Mouse (Mus musculus) embryonic facial prominence, embryonic 14.5 days (tissue): ENCODE data around the gene Fcgr2b. TPM values are rescaled to one million over a fixed set of nuclear protein-coding genes. Genes with fewer than 3 reads are reported as not detected.
"Not testable (repeated sequence)": the region's sequence is repeated elsewhere in the genome, so short reads cannot be mapped to it uniquely, and the experiment has no call there.

Experiments
- ATAC-seq: fragments of 200-750 bp; cut with Nextera tagmentation; 2 replicates; pipeline ENCODE4 v1.8.0; 2017; ENCODE audit warnings: low read depth, moderate number of reproducible peaks, moderate TSS enrichment
- DNase-seq: peaks from one replicate; pipeline ENCODE4 v3.0.0-alpha.2; 2015; ENCODE audit warnings: low spot score
- H3K27ac ChIP-seq: fragments of 300-500 bp; sonication (generic); replicated peaks from 2 replicates; pipeline ENCODE4 v1.5.1; 2014; ENCODE audit warnings: low read depth, mild to moderate bottlenecking, low read length, moderate library complexity
- H3K27me3 ChIP-seq: fragments of 300-500 bp; sonication (generic); replicated peaks from 2 replicates; pipeline ENCODE4 v1.6.1; 2014; ENCODE audit warnings: low read length; ENCODE audit not compliant: control insufficient read depth, insufficient read depth
- H3K36me3 ChIP-seq: fragments of 300-500 bp; sonication (generic); 2 replicates; pipeline ENCODE4 v1.6.1; 2014; ENCODE audit warnings: low read length, mixed read lengths; ENCODE audit not compliant: control insufficient read depth, insufficient read depth
- H3K4me1 ChIP-seq: fragments of 300-500 bp; sonication (generic); 2 replicates; pipeline ENCODE4 v1.6.1; 2014; ENCODE audit warnings: antibody characterized with exemption, low read length; ENCODE audit not compliant: control insufficient read depth, insufficient read depth
- H3K4me2 ChIP-seq: fragments of 300-500 bp; sonication (generic); 2 replicates; pipeline ENCODE4 v1.6.1; 2014; ENCODE audit warnings: low read depth, mild to moderate bottlenecking, low read length, moderate library complexity, mixed read lengths
- H3K4me3 ChIP-seq: fragments of 300-500 bp; sonication (generic); 2 replicates; pipeline ENCODE4 v1.5.1; 2014; ENCODE audit warnings: low read depth, mild to moderate bottlenecking, low read length
- H3K9ac ChIP-seq: fragments of 300-500 bp; sonication (generic); 2 replicates; pipeline ENCODE4 v1.6.1; 2014; ENCODE audit warnings: low read depth, mild to moderate bottlenecking, low read length, moderate library complexity, mixed read lengths
- H3K9me3 ChIP-seq: fragments of 300-500 bp; sonication (generic); 2 replicates; pipeline ENCODE4 v1.6.1; 2016; ENCODE audit warnings: low read length; ENCODE audit not compliant: control insufficient read depth
- WGBS: fragments of 180-500 bp; shearing (Covaris S2); extraction: QIAGEN DNeasy Blood & Tissue Kit; methylation state at CpG from one replicate; pipeline ENCODE4 v1.1.7; 2014; 5-methylcytosine and 5-hydroxymethylcytosine counted together
- polyA plus RNA-seq: library from polyadenylated mRNA; unstranded; fragments of >200 nt; fragmentation: Nextera tagmentation; extraction: Ambion mirVana; gene quantifications from 2 replicates; pipeline ENCODE4 v1.2.1, GENCODE M21; 2014

The Fcgr2b gene
- polyA plus RNA-seq, 1 experiment from 2014 or later: 3.2 TPM

GRCm38 (mm10) chr1:170953192-170953591 lies 23.2 kb downstream of the Fcgr2b start:
- H3K9me3 ChIP-seq: no peaks in the 10 kb centered on the region
- H3K27me3 ChIP-seq: no peaks in the 10 kb centered on the region
- H3K4me2 ChIP-seq: no peak overlapping the region
- no peak for ATAC-seq
- no peak for DNase-seq
- 85% methylated on average over 2 of the region's 2 CpGs for WGBS
- no peak overlapping the region for H3K27ac ChIP-seq
- no peaks in the 10 kb centered on the region for H3K36me3 ChIP-seq
- no peak overlapping the region for H3K4me3 ChIP-seq
- H3K9ac ChIP-seq: no peak overlapping the region
- no peaks in the 10 kb centered on the region for H3K4me1 ChIP-seq

GRCm38 (mm10) chr1:170950772-170951171 lies 25.6 kb downstream of the Fcgr2b start:
- H3K4me2 ChIP-seq: no peak overlapping the region
- ATAC-seq (no peak), DNase-seq (peak; percentile 3)
- no peak overlapping the region for H3K9ac ChIP-seq
- H3K36me3 ChIP-seq: no peaks in the 10 kb centered on the region
- H3K9me3 ChIP-seq: peaks cover 4% of the 10 kb centered on the region; the same call in 1 of the 2 replicates
- H3K4me3 ChIP-seq: no peak overlapping the region
- WGBS: 46% methylated on average over 3 of the region's 3 CpGs
- H3K27ac ChIP-seq: no peak overlapping the region
- no peaks in the 10 kb centered on the region for H3K27me3 ChIP-seq
- H3K4me1 ChIP-seq: no peaks in the 10 kb centered on the region

GRCm38 (mm10) chr1:170944908-170945307 lies 31.4 kb downstream of the Fcgr2b start:
- H3K27me3 ChIP-seq, DNase-seq, H3K9ac ChIP-seq, H3K4me2 ChIP-seq, H3K9me3 ChIP-seq, H3K27ac ChIP-seq, H3K36me3 ChIP-seq, H3K4me3 ChIP-seq, ATAC-seq, H3K4me1 ChIP-seq: not testable (repeated sequence)
- 100% methylated on average over 2 of the region's 9 CpGs for WGBS

GRCm38 (mm10) chr1:170944151-170944550 lies 32.2 kb downstream of the Fcgr2b start:
- not testable (repeated sequence) for H3K27me3 ChIP-seq, H3K9ac ChIP-seq, DNase-seq, ATAC-seq, H3K27ac ChIP-seq, H3K9me3 ChIP-seq, H3K4me1 ChIP-seq, H3K4me3 ChIP-seq, H3K36me3 ChIP-seq, H3K4me2 ChIP-seq
- WGBS: 94% methylated on average over 8 of the region's 9 CpGs

- H3K9ac ChIP-seq: no peak overlapping the region
- no peak for ATAC-seq
- no peak overlapping the region for H3K4me3 ChIP-seq
- no peak overlapping the region for H3K27ac ChIP-seq
- no peaks in the 10 kb centered on the region for H3K36me3 ChIP-seq
- H3K9me3 ChIP-seq: peaks cover 6% of the 10 kb centered on the region
- no peaks in the 10 kb centered on the region for H3K4me1 ChIP-seq
- no peak overlapping the region for H3K4me2 ChIP-seq
- H3K27me3 ChIP-seq: no peaks in the 10 kb centered on the region
- 85% methylated on average over 12 of the region's 12 CpGs for WGBS
- DNase-seq: no peak
These were observed 37.1 kb downstream of the Fcgr2b start for GRCm38 (mm10) chr1:170939255-170939654.

- ATAC-seq (no peak), DNase-seq (no peak)
- Histone ChIP-seq H3K9me3 (no peaks in the 10 kb centered on the region), H3K9ac (no peak overlapping the region), H3K27ac (no peak overlapping the region), H3K4me3 (no peak overlapping the region), H3K27me3 (no peaks in the 10 kb centered on the region), H3K4me1 (no peaks in the 10 kb centered on the region), H3K36me3 (no peaks in the 10 kb centered on the region), H3K4me2 (no peak overlapping the region)
- 75% methylated on average over 2 of the region's 2 CpGs for WGBS
These were observed 42.0 kb downstream of the Fcgr2b start for GRCm38 (mm10) chr1:170934383-170934782.

- ATAC-seq (no peak), DNase-seq (no peak)
- 84% methylated on average over 1 of the region's 1 CpGs for WGBS
- H3K27ac ChIP-seq: no peak overlapping the region
- H3K4me1 ChIP-seq: no peaks in the 10 kb centered on the region
- no peaks in the 10 kb centered on the region for H3K27me3 ChIP-seq
- no peak overlapping the region for H3K4me3 ChIP-seq
- H3K4me2 ChIP-seq: no peak overlapping the region
- H3K9ac ChIP-seq: no peak overlapping the region
- no peaks in the 10 kb centered on the region for H3K36me3 ChIP-seq
- no peaks in the 10 kb centered on the region for H3K9me3 ChIP-seq
These were observed 42.4 kb downstream of the Fcgr2b start for GRCm38 (mm10) chr1:170933940-170934339.

- Histone ChIP-seq H3K36me3 (no peaks in the 10 kb centered on the region), H3K9me3 (no peaks in the 10 kb centered on the region), H3K9ac (no peak overlapping the region), H3K4me1 (no peaks in the 10 kb centered on the region), H3K4me3 (no peak overlapping the region), H3K4me2 (no peak overlapping the region), H3K27me3 (no peaks in the 10 kb centered on the region), H3K27ac (no peak overlapping the region)
- DNase-seq (no peak), ATAC-seq (no peak)
- WGBS: 66% methylated on average over 6 of the region's 6 CpGs
These were observed 42.9 kb downstream of the Fcgr2b start for GRCm38 (mm10) chr1:170933386-170933920.

- Histone ChIP-seq H3K4me2 (no peak overlapping the region), H3K27me3 (no peaks in the 10 kb centered on the region), H3K9ac (no peak overlapping the region), H3K36me3 (no peaks in the 10 kb centered on the region), H3K9me3 (no peaks in the 10 kb centered on the region), H3K27ac (no peak overlapping the region), H3K4me1 (no peaks in the 10 kb centered on the region), H3K4me3 (no peak overlapping the region)
- DNase-seq (no peak), ATAC-seq (no peak)
- whole genome bisulfite sequencing: 75% methylated on average over 3 of the region's 3 CpGs
These were observed 44.3 kb downstream of the Fcgr2b start for GRCm38 (mm10) chr1:170932043-170932442.
